Mouse (Mus musculus): Measurements from ENCODE around the gene Cdkl5.

Gene Cdkl5

DNA sequence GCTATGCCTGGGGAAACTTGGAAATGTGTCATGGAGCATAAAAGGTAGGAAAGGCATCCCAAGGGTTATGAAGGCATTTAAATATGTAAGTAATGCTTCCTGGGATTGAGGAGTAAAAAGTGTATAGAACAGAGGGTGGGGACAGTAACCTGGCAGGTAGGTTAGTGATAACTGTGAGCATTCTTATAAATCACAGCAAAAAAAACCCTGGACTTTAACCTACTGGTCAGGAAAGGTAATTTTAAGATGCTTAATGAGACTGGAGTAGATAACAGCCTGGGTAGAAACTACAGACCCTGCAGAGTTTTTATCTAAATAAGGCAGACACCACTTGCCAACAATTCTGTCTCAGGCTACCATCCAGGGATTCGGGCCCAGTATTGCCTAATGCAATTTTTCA, 245.9 kb downstream of the Cdkl5 start:
- in situ Hi-C loops (cut with MboI, MseI) = no loop called here

DNA sequence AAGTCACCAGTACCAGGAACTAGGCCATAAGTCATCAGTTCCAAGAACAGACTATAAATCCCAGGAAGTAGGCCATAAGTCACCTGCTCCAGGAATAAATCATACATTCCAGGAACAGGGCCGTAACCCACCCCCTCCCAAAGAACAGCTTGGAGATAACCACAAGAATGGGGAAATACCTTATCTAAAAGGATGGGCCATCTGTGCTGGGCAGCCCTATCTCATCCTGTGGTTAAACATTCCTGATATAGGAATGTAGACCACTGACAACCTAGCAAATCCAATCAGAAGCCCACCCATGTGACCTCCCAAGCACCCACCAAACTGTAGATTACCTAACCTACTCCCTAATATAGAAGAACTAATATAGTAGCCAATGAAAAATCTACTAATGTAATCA, 249.1 kb downstream of the Cdkl5 start:
- in situ Hi-C loops (cut with MboI, MseI) = no loop called here

DNA sequence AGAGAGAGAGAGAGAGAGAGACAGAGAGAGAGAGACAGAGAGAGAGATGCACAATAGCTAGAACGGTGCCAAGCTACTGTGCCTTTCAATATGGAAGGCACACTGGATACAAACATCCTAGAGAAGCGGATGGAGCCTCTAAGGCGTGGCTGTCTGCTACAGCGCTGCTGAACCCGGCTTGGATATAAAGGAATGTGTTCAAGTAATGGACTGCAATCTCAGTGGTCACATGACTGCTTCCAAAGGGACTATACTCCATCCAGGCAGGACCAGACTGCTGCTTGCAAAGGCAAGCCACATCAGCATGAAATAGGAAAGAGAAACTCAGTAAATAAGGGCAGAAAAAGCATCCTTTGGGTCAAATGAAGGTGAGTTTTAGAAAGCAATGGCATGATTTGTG, 258.9 kb downstream of the Cdkl5 start, which contains the start of gene Ppef1:
Gene Ppef1 (minus strand): TSS at position 116 of the 400 bp plus-strand sequence.
- in situ Hi-C loops (cut with MboI, MseI) = no loop called here
